Mouse (Mus musculus) neural tube, postnatal 0 days (tissue): ENCODE results near the gene Hexb. TPM values are rescaled to one million over a fixed set of nuclear protein-coding genes. Genes with fewer than 3 reads are reported as not detected.

Source experiments
- polyA plus RNA-seq: library from polyadenylated mRNA; unstranded; fragments of >200 nt; fragmentation: Nextera tagmentation; extraction: Ambion mirVana; gene quantifications from 2 replicates; pipeline ENCODE4 v1.2.1, GENCODE M21; 2015

Gene Hexb
- 80.5 and 88.2 TPM in 2 replicates for polyA plus RNA-seq

GRCm38 (mm10) chr13:97197932-97198562 is at the start of gene Hexb:
TSS of gene Hexb (minus strand) at chr13:97198357.

GRCm38 (mm10) chr13:97240965-97241786 is 43.0 kb upstream of the Hexb start, which contains the start of gene Enc1:
TSS of gene Enc1 (plus strand) at chr13:97241105.

DNA sequence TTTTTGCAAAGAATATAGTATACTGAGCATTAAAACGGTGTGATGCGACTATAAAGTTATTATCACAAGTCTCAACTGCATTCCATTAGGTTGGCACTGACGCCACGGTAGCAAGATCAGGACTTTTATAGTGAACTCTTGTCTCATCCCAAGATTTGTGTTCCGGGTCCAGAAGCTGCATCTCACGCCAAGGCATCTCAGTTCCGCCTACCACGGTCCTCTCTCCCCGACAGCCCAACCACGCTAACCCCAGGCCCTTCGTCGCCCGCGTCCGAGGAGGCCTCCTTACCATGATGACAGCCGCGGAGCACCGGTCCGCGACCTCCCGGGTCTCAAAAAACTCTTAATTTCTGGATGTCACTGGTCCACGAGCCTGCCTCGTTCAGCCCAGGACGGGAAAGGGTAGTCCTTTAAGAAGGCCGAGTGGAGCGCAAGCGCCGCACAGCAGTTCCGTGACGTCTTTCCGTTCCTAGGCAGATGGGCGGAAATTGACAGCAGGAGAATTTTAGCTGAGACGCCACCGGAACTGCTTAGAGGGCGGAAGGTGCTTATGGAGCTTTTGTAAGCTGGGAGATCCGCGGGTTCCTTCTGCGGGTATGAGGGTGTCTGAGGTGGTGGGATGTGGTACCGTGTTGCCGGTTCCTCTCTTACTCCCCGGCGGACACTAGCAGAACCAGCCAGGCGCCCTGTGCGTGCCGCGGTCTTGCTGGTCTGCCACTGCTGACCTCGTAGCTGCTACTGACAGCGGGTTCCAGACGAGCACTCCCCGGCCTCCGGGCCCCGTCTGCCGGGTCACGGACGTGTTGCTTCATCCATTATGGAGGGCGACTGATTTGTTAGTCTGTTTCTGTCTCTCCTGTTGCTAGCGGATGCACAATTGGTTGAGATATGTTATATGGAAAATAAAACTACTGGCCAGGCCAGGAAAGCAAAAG is 60.4 kb downstream of the Hexb start, which contains the start of the genes Gfm2 and Nsa2:
Gfm2 (plus strand) TSS at position 472 of the 935 bp plus-strand sequence.
Nsa2 (minus strand) TSS at position 472 of the 935 bp plus-strand sequence.

Other genes starting within 250 kb of the Hexb start
- not detected in 2 replicates for gene 1700029F12Rik, start 164.0 kb downstream of the Hexb start, polyA plus RNA-seq
- 24.4 and 24.6 TPM in 2 replicates for gene Fam169a, start 131.1 kb downstream of the Hexb start, polyA plus RNA-seq
- 1.4 and 1.5 TPM in 2 replicates for gene Gm6169, start 99.1 kb downstream of the Hexb start, polyA plus RNA-seq
- 24.2 and 26.6 TPM in 2 replicates for gene Gfm2, start 60.4 kb downstream of the Hexb start, polyA plus RNA-seq
- gene Nsa2, start 60.4 kb downstream of the Hexb start, polyA plus RNA-seq, result 41.7 and 43.7 TPM in 2 replicates
- gene Enc1, start 42.7 kb upstream of the Hexb start, polyA plus RNA-seq, result 39.3 and 42.7 TPM in 2 replicates